Mouse (Mus musculus): Measurements from ENCODE around the gene Rpl28.
A peak's percentile ranks its signal among the peaks of the same experiment; 100 is the strongest.
"Not testable (repeated sequence)": the region's sequence is repeated elsewhere in the genome, so short reads cannot be mapped to it uniquely, and the experiment has no call there.

The Rpl28 gene

GRCm38 (mm10) chr7:4783667-4784268 is 8.9 kb upstream of the Rpl28 start:
- DNase-seq (ENCODE audit: low spot score), result no peak

DNA sequence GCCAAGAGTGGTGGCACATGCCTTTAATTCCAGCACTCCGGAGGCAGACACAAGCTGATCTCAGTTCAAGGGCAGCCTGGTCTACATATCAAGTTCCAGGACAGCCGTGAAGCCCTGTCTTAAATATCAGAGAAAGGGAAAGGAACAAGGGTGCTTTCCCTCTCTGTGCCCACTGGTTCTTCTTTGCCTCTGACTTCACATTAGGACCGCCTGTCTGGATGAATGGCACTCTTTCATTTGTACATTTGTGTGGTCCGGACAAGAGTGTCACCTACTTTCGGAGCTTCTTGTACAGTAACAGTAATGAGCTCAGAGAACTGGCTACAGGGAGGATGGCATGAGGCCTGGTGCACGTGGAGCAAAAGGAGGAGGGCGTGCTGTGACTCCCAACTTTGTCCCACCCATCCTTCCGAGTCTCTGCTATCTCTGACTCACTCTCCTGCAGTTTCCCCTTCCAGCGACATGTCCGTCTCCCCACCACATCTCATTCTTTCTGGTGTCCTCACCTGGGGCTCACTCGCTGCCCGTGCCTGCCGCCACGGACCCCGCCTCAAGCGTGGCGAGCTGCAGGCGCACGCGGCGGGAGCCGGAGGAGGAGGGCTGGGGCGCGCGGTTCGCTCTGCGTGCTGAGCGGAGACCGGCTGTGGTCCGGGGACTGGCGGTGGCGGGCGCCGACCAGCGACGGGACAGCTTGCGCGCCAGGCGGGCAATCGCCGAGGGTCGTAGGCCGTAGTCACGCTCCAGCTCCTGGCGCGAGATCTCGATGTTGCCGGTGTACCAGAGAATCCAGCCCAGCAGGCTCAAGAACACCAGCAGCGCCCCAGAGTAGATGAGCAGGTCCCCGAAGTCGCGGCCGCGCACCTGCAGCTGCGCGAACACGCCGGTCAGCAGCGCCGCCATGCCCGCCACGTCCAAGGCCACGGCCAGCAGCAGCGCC is 3.9 kb upstream of the Rpl28 start:
- DNase-seq (ENCODE audit: low spot score), result peak; percentile 76

GRCm38 (mm10) chr7:4789436-4789935 is 3.2 kb upstream of the Rpl28 start, which contains the start of gene Tmem238:
Gene Tmem238 (minus strand): TSS chr7:4789656.
- no peak for DNase-seq (ENCODE audit: low spot score)

DNA sequence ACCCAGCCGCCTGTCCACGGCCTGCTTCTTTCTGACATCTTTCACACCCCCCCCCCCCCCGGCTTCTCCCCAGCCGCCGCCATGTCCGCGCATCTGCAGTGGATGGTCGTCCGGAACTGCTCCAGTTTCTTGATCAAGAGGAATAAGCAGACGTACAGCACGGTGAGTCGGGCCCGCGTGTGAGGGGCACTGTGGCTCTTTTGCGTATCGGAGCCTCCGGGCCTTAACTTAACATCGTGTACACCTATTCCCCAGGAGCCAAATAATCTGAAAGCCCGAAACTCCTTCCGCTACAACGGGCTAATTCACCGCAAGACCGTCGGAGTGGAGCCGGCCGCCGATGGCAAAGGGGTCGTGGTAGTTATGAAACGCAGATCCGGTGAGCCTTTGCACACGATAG is 574 bp downstream of the Rpl28 start:
- DNase-seq (ENCODE audit: low spot score), result not testable (repeated sequence)

DNA sequence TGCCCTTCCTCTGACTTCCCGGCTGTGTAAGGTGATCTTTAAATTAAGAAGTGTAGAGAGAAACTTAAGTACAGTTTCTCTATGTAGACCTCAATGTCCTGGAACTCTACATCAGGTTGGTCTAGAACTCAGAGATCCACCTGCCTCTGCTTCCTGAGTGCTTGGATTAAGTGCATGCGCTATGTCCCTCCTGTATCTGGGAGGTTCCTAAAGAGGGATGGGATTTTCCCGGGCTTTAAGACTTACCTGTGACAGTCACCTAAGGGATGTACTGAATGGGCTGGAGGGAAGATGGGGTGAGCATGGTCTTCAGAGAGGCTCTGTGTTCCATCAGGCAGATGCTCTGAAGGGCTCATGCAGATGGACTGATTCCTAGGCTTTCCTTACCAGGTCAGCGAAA is 1.0 kb downstream of the Rpl28 start:
- DNase-seq (ENCODE audit: low spot score), result no peak

DNA sequence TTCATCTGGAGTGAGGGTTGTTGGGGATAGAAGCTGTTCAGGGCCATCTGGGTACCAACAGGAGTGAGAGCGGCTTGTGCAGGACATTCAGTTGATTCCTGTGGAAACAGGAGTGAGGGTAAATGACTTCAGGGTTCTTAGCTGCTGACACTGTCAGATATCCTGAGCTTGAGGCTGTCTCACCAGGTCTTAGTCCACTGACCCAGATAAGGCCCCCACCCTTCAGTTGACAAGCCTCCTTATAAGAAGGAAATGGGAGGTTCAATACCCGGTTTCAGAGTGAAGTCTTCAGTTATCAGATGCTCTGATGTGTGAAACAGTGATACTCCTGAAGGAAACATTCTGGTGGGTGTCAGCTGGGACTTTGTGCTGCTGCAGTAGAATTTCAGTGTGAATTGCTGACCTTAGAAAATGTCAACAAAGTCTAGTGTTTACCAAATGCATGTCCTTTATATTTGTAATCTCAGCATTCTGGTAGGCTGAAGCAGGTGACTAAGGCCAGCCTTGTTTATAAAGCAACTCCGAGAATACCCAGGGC is 2.0 kb downstream of the Rpl28 start:
- no peak for DNase-seq (ENCODE audit: low spot score)

DNA sequence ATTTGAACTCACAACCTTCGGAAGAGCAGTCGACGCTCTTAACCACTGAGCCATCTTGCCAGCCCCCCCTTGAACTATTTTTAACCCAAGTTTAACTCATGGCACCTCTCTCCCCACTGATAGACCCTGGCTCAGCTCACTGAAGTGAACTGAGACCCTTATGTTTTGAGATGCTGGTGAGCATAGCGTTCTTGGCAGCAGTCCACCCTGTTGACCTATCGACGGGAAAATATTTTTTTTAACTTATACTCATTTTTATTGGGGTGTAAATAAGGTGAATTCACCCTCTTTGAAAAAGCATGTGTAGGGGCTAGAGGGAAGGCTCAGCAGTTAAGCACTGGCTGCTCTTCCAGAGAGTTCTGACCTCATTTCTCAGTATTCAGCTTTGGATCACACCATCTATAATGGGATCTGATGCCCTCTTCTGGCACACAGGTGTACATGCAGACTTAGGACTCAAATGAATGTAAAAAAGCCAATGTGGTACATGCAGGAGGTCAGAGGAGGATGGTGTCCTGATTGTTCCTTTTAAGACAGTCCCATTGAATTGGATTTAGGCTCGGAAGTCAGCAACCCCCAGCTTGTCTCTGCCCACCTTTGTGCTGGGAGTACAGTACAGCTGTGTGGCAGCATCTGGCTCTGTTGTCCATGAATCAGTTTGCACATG is 3.2 kb downstream of the Rpl28 start:
- no peak for DNase-seq (ENCODE audit: low spot score)

- DNase-seq (ENCODE audit: low spot score), result no peak
Observed at GRCm38 (mm10) chr7:4802247-4802646, 9.6 kb downstream of the Rpl28 start.

- DNase-seq (ENCODE audit: low spot score), result no peak
Observed at GRCm38 (mm10) chr7:4806716-4807115, 14.0 kb downstream of the Rpl28 start.

- not testable (repeated sequence) for DNase-seq (ENCODE audit: low spot score)
Observed at GRCm38 (mm10) chr7:4811131-4811530, 18.5 kb downstream of the Rpl28 start.

- DNase-seq (ENCODE audit: low spot score), result no peak
Observed at GRCm38 (mm10) chr7:4811842-4812302, 19.2 kb downstream of the Rpl28 start.

DNA sequence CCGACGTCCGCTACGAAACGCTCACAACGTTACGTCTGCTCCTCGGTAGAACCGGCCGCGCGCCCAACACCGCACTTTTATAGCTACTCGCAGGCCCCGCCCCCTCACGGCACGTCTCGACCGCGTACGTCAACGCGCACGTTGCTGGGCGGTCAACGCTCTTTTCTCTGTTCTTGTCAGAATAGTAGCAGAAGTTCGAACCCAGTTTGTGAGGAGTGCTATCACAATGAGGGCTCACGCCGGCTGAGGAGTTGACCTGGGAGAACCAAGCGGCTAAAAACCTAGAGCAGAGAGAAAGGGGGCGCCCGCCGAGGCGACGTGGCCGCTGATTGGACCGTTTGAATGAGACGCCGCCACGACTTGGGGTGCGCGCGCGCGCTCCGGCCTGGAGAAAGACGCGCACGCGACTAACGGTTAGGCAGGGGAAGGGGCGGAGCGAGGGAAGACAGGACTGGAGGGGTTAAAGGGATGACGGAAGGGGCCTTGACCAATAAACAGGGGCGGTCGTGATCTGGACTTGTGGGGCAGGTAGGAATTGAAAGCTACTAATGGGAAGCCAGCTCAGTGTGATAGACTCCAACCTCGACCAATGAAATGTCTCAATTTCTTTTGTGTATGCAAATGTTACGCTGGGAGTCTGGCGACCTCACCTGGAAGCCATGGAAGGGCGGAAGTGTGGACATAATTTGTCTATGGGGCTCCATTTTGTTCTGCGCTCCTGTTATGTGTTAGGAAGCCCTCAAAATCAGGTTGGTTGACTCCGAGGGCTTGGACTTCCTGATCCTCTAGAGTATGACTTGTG is 19.8 kb downstream of the Rpl28 start, which contains the start of gene Ube2s:
Ube2s (minus strand) TSS at position 288 of the 802 bp plus-strand sequence.
- peak; percentile 96 for DNase-seq (ENCODE audit: low spot score)

DNA sequence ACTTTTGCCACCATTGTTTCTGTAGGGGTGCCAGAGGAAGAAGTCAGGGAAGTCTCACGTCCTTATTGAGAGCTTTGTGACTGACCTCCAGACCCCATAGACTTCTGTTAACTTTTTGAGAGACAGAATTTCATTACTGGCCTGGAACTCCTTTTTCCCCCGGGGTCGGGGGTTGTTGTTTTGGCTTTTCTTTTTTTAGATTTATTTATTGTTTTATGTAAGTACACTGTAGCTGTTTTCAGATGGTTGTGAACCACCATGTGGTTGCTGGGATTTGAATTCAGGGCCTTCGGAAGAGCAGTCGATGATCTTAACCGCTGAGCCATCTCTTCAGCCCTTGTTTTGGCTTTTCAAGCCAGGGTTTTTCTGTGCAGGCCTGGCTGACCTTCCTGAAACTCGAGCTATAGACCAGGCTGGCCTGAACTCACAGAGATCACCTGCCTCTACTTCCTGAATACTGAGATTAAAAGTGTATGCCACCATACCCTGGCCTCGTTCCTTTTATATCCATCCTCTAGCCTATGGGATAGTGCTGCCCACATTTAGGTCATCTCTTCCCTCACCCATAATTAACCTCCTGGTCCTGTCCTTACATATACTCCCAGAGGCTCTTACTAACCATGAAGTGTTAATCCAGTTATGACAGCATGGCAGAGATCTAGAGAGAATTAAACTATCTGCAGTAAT is 20.6 kb downstream of the Rpl28 start:
- no peak for DNase-seq (ENCODE audit: low spot score)

DNA sequence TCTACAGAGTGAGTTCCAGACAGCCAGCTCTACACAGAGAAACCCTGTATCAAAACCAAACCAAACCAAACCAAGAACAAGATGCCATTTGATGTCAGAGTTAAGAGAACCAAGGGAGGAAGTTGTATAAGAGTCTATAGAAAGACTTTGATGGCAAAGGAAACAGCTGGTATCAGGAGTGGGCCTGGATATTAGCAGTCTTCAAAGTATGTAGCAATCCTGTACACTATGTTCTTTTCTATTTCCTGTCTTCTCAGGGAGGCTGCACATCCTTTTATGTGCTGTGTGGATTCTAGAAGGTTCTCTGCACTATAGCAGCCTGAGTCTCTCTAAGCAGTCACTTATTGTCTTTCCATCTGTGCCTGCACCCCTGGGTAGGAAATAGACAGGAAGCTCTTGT is 23.9 kb downstream of the Rpl28 start:
- DNase-seq (ENCODE audit: low spot score), result no peak

- not testable (repeated sequence) for DNase-seq (ENCODE audit: low spot score)
Observed at GRCm38 (mm10) chr7:4820925-4821324, 28.3 kb downstream of the Rpl28 start.

DNA sequence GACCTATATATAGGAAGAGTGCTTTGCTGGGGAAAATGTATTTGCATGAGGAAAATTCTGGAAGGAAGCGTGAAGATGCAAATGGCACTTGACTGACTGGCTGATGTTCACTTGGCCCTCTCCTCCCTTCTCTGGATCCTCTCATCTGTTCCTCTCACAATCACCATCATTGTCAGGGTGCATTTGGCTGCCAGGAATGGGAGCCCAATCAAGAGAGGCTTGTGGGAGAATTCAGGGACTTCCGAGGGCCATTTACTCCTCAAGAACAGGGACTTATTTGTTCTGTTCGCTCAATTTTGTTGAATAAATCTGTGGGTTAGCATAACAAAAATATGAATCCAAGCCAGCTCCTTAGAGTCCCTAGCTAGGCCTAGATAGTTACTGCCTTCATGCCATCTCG is 29.0 kb downstream of the Rpl28 start:
- no peak for DNase-seq (ENCODE audit: low spot score)

- no peak for DNase-seq (ENCODE audit: low spot score)
Observed at GRCm38 (mm10) chr7:4822162-4822907, 29.7 kb downstream of the Rpl28 start.

- DNase-seq (ENCODE audit: low spot score), result no peak
Observed at GRCm38 (mm10) chr7:4825365-4825764, 32.7 kb downstream of the Rpl28 start.

GRCm38 (mm10) chr7:4830476-4830875 is 37.8 kb downstream of the Rpl28 start:
- no peak for DNase-seq (ENCODE audit: low spot score)

Measured in ovary, postnatal 36 days (tissue).